Comparison of ENCODE assay signal across 21 mouse cellular contexts in the genomic region with DNA sequence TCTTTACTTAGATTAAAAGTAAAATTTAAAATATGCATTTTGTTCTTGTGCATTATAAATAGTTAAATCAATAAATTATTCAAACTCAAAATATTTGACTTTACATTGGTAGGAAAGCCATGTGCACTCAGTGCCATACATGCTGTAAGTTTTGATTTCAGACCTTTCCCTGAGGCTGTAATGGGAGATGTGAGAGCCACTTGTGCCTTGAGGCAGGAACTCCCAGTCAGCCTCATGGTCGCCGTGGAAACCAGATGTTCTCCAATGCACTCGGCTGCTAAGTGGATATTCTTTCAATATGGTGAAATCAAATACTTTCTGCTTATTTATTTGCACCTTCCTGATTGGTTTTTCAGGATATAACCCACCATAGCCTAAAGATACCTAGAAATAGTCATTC. TPM values are rescaled to one million over a fixed set of nuclear protein-coding genes. Genes with fewer than 3 reads are reported as not detected.
DNase-seq lines count a peak whose midpoint lies in the region; ATAC-seq lines count a peak whose summit lies in the region.
"Had no signal": no experiment of that assay in that cellular context is flagged by ENCODE, and none has a peak within 500 bp of the region (broad histone marks: within the 10 kb centered on the region; RNA-seq: fewer than 3 reads in every experiment).

No protein-coding gene starts in this region.

- H3K27me3 ChIP-seq in hindbrain, embryonic 15.5 days: no peaks in the 10 kb centered on the region
- no peaks in the 10 kb centered on the region for H3K27me3 ChIP-seq in hindbrain, embryonic 12.5 days
- no peaks in the 10 kb centered on the region for H3K27me3 ChIP-seq in midbrain, embryonic 15.5 days (replicated peaks)
- no peaks in the 10 kb centered on the region for H3K27me3 ChIP-seq in liver, embryonic 12.5 days (replicated peaks)
- H3K27me3 ChIP-seq: embryonic facial prominence, embryonic 15.5 days; limb, embryonic 12.5 days; megakaryocyte, embryonic 14.5 days had no signal

- H3K4me3 ChIP-seq in hindbrain, embryonic 15.5 days: no peak overlapping the region
- H3K4me3 ChIP-seq in hindbrain, embryonic 12.5 days: no peak overlapping the region
- H3K4me3 ChIP-seq in midbrain, embryonic 15.5 days: no peak overlapping the region
- H3K4me3 ChIP-seq in liver, embryonic 12.5 days: no peak overlapping the region
- H3K4me3 ChIP-seq: embryonic facial prominence, embryonic 15.5 days; limb, embryonic 12.5 days had no signal

- no peaks in the 10 kb centered on the region for H3K9me3 ChIP-seq in hindbrain, embryonic 15.5 days
- H3K9me3 ChIP-seq in hindbrain, embryonic 12.5 days (replicated peaks): no peaks in the 10 kb centered on the region
- no peaks in the 10 kb centered on the region for H3K9me3 ChIP-seq in midbrain, embryonic 15.5 days
- no peaks in the 10 kb centered on the region for H3K9me3 ChIP-seq in liver, embryonic 12.5 days (replicated peaks)
- H3K9me3 ChIP-seq: embryonic facial prominence, embryonic 15.5 days; limb, embryonic 12.5 days had no signal

- H3K4me2 ChIP-seq in hindbrain, embryonic 15.5 days: no peak overlapping the region
- H3K4me2 ChIP-seq in hindbrain, embryonic 12.5 days (replicated peaks): no peak overlapping the region
- H3K4me2 ChIP-seq in midbrain, embryonic 15.5 days: no peak overlapping the region
- H3K4me2 ChIP-seq in liver, embryonic 12.5 days: no peak overlapping the region
- H3K4me2 ChIP-seq: embryonic facial prominence, embryonic 15.5 days; limb, embryonic 12.5 days had no signal

- DNase-seq in retina, postnatal 1 day: peak; percentile 5
- DNase-seq in retina, embryonic 14.5 days (ENCODE audit: low spot score): no peak
- DNase-seq in embryo, embryonic 11.5 days (ENCODE audit: low read depth, low spot score): peak; percentile 9
- DNase-seq in left cerebral cortex, adult 9 months (ENCODE audit: low spot score in 2 of 2): no peak
- DNase-seq: adrenal gland, postnatal 25 days; cerebellum, postnatal 10 days; heart, adult 18-20 months; kidney, adult 11 months; thymus, postnatal 4 days had no signal

- no peak overlapping the region for H3K27ac ChIP-seq in hindbrain, embryonic 15.5 days (replicated peaks)
- no peak overlapping the region for H3K27ac ChIP-seq in hindbrain, embryonic 12.5 days
- no peak overlapping the region for H3K27ac ChIP-seq in midbrain, embryonic 15.5 days
- H3K27ac ChIP-seq in liver, embryonic 12.5 days: no peak overlapping the region
- H3K27ac ChIP-seq: embryonic facial prominence, embryonic 15.5 days; kidney, postnatal 0 days; limb, embryonic 12.5 days; liver, embryonic 14.5 days had no signal

- H3K36me3 ChIP-seq in hindbrain, embryonic 15.5 days: no peaks in the 10 kb centered on the region
- no peaks in the 10 kb centered on the region for H3K36me3 ChIP-seq in hindbrain, embryonic 12.5 days
- no peaks in the 10 kb centered on the region for H3K36me3 ChIP-seq in midbrain, embryonic 15.5 days (replicated peaks)
- H3K36me3 ChIP-seq in liver, embryonic 12.5 days: no peaks in the 10 kb centered on the region
- H3K36me3 ChIP-seq: embryonic facial prominence, embryonic 15.5 days; limb, embryonic 12.5 days had no signal

- peak; percentile 56; the same call in 1 of the 2 replicates for ATAC-seq in hindbrain, embryonic 15.5 days (ENCODE audit: low FRiP score, low read depth)
- ATAC-seq in hindbrain, embryonic 12.5 days (ENCODE audit: low FRiP score): no peak
- ATAC-seq in midbrain, embryonic 15.5 days (replicated peaks): peak; percentile 83
- ATAC-seq in liver, embryonic 12.5 days: no peak

- no peak overlapping the region for H3K9ac ChIP-seq in hindbrain, embryonic 15.5 days
- H3K9ac ChIP-seq in hindbrain, embryonic 12.5 days: no peak overlapping the region
- H3K9ac ChIP-seq in midbrain, embryonic 15.5 days: no peak overlapping the region
- H3K9ac ChIP-seq in liver, embryonic 12.5 days: no peak overlapping the region
- H3K9ac ChIP-seq: embryonic facial prominence, embryonic 15.5 days; limb, embryonic 12.5 days; liver, embryonic 14.5 days had no signal

- 58% methylated on average over 3 of the region's 3 CpGs for WGBS in hindbrain, embryonic 15.5 days
- 56% methylated on average over 3 of the region's 3 CpGs for WGBS in hindbrain, embryonic 12.5 days
- 54% methylated on average over 3 of the region's 3 CpGs for WGBS in midbrain, embryonic 15.5 days
- 66% methylated on average over 3 of the region's 3 CpGs for WGBS in liver, embryonic 12.5 days (ENCODE audit: insufficient replicate concordance)

- H3K4me1 ChIP-seq in hindbrain, embryonic 15.5 days (replicated peaks): 0 out of 2 replicates have a peak, but pooled peaks cover 3% of the 10 kb centered on the region
- H3K4me1 ChIP-seq in hindbrain, embryonic 12.5 days: no peaks in the 10 kb centered on the region
- peaks cover 12% of the 10 kb centered on the region for H3K4me1 ChIP-seq in midbrain, embryonic 15.5 days
- H3K4me1 ChIP-seq in liver, embryonic 12.5 days: no peaks in the 10 kb centered on the region
- H3K4me1 ChIP-seq: embryonic facial prominence, embryonic 15.5 days; limb, embryonic 12.5 days; megakaryocyte, embryonic 14.5 days had no signal

RNA-seq across cellular contexts. Expression of a gene that starts 35.6 kb away (rescaled TPM):
- polyA plus RNA-seq in hindbrain, embryonic 15.5 days (2015; fragmentation: Nextera tagmentation; extraction: Ambion mirVana): not detected in 2 replicates
- not detected in 2 replicates for polyA plus RNA-seq in hindbrain, embryonic 12.5 days (2016; fragmentation: Nextera tagmentation; extraction: Ambion mirVana)
- not detected in 2 replicates for polyA plus RNA-seq in midbrain, embryonic 15.5 days (2015; fragmentation: Nextera tagmentation; extraction: Ambion mirVana)
- not detected in 2 replicates for polyA plus RNA-seq in liver, embryonic 12.5 days (2016; fragmentation: Nextera tagmentation; extraction: Ambion mirVana)
- polyA plus RNA-seq: embryonic facial prominence, embryonic 15.5 days; heart, embryonic 14.5 days; kidney, postnatal 0 days; limb, embryonic 12.5 days; liver, embryonic 14.5 days; lung, embryonic 16.5 days; testis, adult 2 months had no signal

Comparison
In these comparisons a context has a peak if more than half of its experiments do, and no peak if none do; other contexts are left out.
1. ATAC-seq: peak in hindbrain, embryonic 15.5 days (single experiment) and midbrain, embryonic 15.5 days (single experiment); none in hindbrain, embryonic 12.5 days (single experiment) and liver, embryonic 12.5 days (single experiment).
2. DNase-seq: peak in retina, postnatal 1 day (single experiment) and embryo, embryonic 11.5 days (single experiment); none in retina, embryonic 14.5 days (single experiment) and left cerebral cortex, adult 9 months (0 of 2).